Mouse (Mus musculus): ENCODE measurements around the gene Lrrc25.

Lrrc25 gene

DNA sequence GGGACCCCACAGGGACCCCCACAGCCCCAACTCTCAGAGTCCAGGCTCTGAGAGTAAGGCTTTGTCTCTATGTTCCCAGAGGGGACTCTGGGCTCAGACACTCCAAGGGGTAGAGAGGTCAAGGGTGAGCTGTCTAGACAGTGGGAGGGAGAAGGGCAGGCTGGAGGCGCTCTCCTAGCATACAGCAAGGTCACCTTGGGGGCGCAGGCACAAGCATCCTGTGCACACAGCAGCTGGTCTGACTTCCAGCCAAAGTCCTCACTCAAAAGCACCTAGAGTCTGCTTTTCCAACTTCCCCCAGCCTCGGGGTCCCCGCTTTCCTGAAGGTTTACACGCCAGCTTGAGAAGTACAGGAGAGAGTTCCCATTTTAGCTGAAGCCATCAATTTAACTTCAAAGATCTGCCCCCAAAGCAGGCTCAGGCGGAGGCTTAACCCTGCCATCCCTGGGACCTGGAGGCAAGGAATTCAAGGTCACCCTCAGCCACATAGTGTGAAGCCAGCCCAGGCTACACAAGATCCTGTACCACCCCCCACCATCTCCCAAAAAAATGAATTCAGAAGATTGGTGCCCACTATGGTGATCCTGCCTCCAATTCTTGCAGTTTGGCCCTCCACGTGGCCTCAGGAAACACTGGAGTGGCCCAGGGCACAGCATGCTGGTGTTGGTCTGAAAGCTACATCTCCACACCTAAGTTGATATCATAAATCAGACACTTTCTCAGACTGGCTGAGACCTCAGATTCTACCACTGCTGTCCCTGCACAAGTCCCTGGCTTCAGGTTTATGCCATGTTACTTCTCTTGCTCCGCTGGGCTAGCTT lies 31.6 kb downstream of the Lrrc25 start:
- DNase-seq (ENCODE audit: low spot score in 2 of 2), result no peak

- DNase-seq (ENCODE audit: low spot score in 2 of 2), result no peak
These were observed 32.1 kb downstream of the Lrrc25 start for GRCm38 (mm10) chr8:70648164-70648442.

DNA sequence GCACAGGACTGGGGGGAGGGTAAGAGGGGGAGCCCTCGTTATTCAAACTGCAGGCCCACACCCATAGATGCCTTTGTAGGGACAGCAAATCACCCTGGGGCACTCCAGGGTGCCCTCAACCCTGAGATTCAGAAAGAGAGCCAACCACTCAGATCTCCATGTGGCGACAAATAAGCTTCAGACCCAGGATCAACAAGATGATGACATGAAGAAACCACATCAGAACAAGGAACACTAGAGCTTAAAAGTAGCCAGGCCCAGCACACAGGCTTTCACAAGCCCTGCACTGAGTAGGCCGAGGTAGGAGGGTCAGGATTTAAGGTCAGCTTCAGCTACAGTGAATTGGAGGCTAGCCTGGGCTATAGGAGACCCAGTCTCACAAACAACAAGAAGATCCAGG lies 33.0 kb downstream of the Lrrc25 start:
- DNase-seq (ENCODE audit: low spot score in 2 of 2), result no peak

DNA sequence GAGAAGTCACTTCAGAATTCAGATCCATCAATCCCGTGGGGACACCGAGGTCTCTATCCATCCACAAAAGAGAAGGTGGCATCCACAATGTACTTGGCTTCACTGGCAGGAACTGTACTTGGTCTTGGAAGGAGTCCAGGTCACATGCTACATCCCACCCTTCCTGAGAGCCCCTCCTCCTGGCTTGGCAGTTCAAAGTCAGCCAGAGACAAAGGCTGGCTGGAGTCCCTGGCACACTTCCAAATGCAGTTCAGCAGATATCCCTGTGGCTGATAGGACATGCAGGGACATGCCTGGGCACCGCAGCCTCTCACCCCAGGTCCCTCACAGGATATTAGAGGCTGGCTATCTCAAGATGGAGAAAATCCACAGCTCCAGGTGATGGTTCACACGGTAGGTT lies 33.4 kb downstream of the Lrrc25 start:
- DNase-seq (ENCODE audit: low spot score in 2 of 2), result peak in 1 of 2 experiments; percentile 57

DNA sequence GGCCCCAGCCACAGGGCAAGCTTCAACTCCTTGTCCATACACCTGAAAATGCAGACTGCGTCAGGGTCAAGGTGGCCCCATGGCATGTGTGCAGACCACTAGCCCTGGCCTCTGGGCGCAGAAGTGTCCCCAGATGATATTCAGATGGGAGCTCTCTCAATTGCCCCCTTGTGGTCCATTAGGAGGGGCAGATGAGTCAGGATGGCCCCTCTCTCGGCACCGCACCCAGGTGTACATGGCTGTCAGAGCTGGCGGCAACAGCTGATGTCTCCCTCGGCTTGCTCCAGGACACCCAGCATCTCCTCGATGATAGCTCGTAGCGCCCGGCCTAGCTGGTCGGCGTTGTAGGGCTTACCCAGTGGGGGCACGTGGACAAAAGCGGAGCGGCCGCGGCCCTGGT lies 34.4 kb downstream of the Lrrc25 start:
- DNase-seq (ENCODE audit: low spot score in 2 of 2), result no peak

DNA sequence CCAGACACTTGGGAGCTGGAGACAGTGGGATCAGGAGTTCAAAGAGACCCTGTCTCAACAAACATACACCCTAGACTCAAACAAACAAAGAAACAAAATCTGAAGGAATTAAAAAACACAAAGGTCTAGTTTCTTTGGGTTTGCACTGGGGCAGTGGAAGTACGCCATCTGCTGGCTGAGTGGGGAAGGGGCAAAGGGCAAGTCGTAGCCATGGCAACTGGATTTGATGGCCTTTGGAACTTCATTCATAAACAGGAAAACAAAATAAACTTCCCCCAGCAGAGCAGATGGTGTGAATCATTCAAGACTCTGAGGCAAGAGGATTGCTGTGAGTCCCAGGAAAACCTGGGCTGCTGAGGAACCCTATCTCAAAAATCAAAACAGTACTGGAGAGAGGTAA lies 37.3 kb downstream of the Lrrc25 start:
- DNase-seq (ENCODE audit: low spot score in 2 of 2), result peak in 1 of 2 experiments; percentile 75

- no peak for DNase-seq (ENCODE audit: low spot score in 2 of 2)
These were observed 38.2 kb downstream of the Lrrc25 start for GRCm38 (mm10) chr8:70654121-70654520.

DNA sequence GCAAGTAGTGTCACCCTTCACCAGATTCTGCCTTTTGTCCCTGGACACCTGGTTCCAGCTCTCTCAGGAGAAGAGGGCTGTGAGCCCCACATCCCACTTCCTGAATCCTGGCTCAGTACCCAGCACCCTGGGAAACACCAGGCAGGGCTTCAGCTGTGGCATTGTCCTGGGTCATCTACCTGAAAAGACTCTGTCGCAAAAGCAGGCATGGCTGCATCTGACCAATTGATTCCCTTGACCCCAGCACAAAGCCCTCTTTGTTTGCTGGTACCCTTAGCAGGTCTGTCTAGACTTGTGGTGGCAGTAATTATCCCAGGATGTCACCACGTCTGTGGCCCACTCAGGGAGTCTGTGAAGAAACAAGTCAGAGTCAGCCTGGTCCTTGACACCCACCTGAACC lies 39.5 kb downstream of the Lrrc25 start:
- no peak for DNase-seq (ENCODE audit: low spot score in 2 of 2)

GRCm38 (mm10) chr8:70656193-70656790 lies 40.3 kb downstream of the Lrrc25 start:
- DNase-seq (ENCODE audit: low spot score in 2 of 2), result no peak

DNA sequence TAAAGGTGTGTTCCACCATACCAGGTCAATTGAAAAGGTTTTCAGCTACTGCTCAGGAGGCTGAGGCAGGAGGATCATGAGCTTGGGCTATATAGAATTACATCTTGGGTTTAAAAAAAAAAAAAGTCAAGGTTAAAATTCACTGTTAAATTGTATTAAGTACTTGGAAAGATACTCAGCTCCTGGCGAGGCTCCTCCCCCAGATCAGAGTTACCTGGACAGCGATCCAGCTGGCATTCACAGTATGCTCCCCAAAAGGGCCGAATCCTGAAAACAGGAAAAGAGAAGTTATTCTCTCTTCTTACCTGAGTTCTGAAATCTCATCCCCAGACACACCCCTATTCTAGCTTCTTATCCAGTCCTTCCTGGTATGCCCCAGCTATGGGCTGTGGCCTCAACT lies 41.3 kb downstream of the Lrrc25 start:
- no peak for DNase-seq (ENCODE audit: low spot score in 2 of 2)

- DNase-seq (ENCODE audit: low spot score in 2 of 2), result no peak
These were observed 41.8 kb downstream of the Lrrc25 start for GRCm38 (mm10) chr8:70657739-70658138.

GRCm38 (mm10) chr8:70658897-70659603 lies 43.1 kb downstream of the Lrrc25 start:
- DNase-seq (ENCODE audit: low spot score in 2 of 2), result no peak

- DNase-seq (ENCODE audit: low spot score in 2 of 2), result peak; percentile 79 to 90
These were observed 43.8 kb downstream of the Lrrc25 start for GRCm38 (mm10) chr8:70659604-70660272.

DNA sequence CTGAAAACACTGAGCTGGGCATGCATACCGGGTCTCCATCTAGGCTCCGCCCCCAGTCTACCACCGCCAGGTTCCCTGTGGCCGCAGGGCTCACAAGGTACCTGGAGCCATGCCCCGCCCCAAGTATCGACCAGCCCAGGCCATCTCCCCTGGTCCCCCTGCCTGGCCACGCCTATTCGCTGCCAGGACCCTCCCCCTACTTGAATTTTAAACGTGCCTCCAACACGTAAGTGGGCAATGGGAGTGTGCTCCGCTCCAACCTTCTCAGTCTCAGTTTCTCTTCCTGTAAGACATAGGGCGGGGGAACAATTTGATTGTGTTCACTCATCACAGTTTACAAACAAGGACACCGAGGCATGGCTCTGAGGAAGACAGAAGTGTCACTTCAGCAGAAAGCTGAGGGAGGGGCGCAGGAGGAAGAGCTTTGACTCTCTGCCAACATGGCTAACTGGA lies 44.3 kb downstream of the Lrrc25 start, which contains the start of gene Pgpep1:
Gene Pgpep1 (minus strand): TSS at position 116 of the 453 bp plus-strand sequence.
- peak in 1 of 2 experiments; percentile 43 for DNase-seq (ENCODE audit: low spot score in 2 of 2)

DNA sequence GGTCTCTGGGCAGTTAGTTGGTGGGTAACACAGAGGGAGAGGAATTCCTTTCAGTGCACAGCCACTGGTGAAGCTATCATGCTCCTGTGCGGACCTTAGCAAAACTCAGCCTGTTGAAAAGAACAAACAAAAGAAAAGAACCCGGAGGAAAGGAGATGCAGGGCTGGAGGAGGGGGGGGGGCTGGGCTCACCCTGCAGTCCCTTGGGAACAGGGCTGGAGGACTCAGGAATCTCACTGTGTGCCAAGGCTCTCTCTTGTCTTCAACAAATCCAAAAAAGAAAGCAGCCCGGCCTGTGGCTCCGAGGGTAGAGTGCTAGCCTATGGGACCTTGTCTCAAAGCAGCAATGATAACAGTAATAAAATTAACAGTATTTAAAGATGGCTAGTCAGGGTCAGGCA lies 47.7 kb downstream of the Lrrc25 start:
- DNase-seq (ENCODE audit: low spot score in 2 of 2), result no peak

DNA sequence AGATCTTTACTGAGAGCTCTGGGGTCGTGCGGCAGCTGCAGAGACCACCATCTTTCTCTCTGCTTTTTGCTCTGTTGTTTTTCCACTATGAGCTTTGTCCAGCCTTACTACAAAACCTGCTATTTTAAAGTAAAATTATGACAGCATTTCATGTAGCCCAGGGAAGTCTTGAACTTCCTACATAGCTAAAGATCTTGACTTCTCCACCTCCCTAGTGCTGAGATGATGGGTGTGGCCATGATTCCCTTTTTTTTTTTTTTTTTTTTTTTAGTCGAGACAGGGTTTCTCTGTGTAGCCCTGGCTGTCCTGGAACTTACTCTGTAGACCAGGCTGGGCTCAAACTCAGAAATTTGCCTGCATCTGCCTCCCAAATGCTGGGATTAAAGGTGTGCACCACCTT lies 48.7 kb downstream of the Lrrc25 start:
- no peak for DNase-seq (ENCODE audit: low spot score in 2 of 2)

- no peak for DNase-seq (ENCODE audit: low spot score in 2 of 2)
These were observed 49.6 kb downstream of the Lrrc25 start for GRCm38 (mm10) chr8:70665599-70665998.

DNA sequence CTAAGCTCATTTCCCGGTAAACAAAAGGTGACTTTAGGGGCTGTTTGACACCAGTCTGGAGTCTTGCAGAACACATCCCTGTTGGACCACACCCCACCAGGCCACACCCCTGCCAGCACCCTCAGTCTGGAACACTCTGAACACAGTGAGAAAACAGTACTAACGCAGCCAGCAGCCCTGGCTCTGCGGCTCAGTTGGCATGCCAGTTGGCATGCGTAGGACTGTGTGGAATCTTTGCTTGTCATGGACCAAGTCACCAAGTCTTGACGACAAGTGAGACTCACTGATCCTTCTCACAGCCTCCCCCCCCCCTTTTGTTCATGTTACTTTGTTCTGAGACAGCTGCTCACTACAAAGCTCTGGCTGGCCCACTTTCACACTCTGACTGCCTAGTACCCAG lies 51.1 kb downstream of the Lrrc25 start:
- DNase-seq (ENCODE audit: low spot score in 2 of 2), result no peak
